Mouse (Mus musculus) erythroblast, embryonic 14.5 days (primary cell): Measurements from ENCODE around the gene Cdc26. TPM values are rescaled to one million over a fixed set of nuclear protein-coding genes. Genes with fewer than 3 reads are reported as not detected.

Experiments
- H3K27me3 ChIP-seq: 2 replicates; pipeline ENCODE4 v1.6.1; 2012; ENCODE audit warnings: inconsistent platforms; ENCODE audit not compliant: control insufficient read depth
- H3K36me3 ChIP-seq: 2 replicates; pipeline ENCODE4 v1.6.1; 2012; ENCODE audit warnings: mild to moderate bottlenecking, inconsistent platforms; ENCODE audit not compliant: control insufficient read depth
- H3K4me1 ChIP-seq: 2 replicates; pipeline ENCODE4 v1.6.1; 2012; ENCODE audit warnings: inconsistent platforms; ENCODE audit not compliant: control insufficient read depth
- H3K4me3 ChIP-seq: replicated peaks from 2 replicates; pipeline ENCODE3; 2012; ENCODE audit warnings: moderate library complexity, mild to moderate bottlenecking, inconsistent platforms
- H3K9me3 ChIP-seq: 2 replicates; pipeline ENCODE4 v1.6.1; 2012; ENCODE audit warnings: low read length, inconsistent platforms, mixed read lengths; ENCODE audit not compliant: control insufficient read depth
- GATA1 ChIP-seq: IDR thresholded peaks from 2 replicates; pipeline ENCODE4 v1.6.1; 2012; ENCODE audit warnings: low read length, inconsistent platforms, mixed read lengths
- TAL1 ChIP-seq: IDR thresholded peaks from 3 replicates; pipeline ENCODE4 v1.6.1; 2012; ENCODE audit warnings: low read length, inconsistent platforms, mixed read lengths
- polyA plus RNA-seq: library from polyadenylated mRNA; stranded (reverse); fragments of >175 nt; gene quantifications from 2 replicates; pipeline ENCODE4 v1.2.3, GENCODE M21; 2012

The Cdc26 gene
- polyA plus RNA-seq, 1 experiment = 1.4 TPM

- Histone ChIP-seq H3K4me1 (peaks cover 43% of the 10 kb centered on the region), H3K27me3 (0 out of 2 replicates have a peak, but pooled peaks cover 2% of the 10 kb centered on the region), H3K36me3 (peaks cover 3% of the 10 kb centered on the region; the same call in 1 of the 2 replicates), H3K4me3 (no peak overlapping the region), H3K9me3 (no peaks in the 10 kb centered on the region)
- TF ChIP-seq GATA1 = no peak
These were observed 23.1 kb upstream of the Cdc26 start for GRCm38 (mm10) chr4:62431522-62431921.

- Histone ChIP-seq H3K27me3 (0 out of 2 replicates have a peak, but pooled peaks cover 2% of the 10 kb centered on the region), H3K36me3 (peaks cover 10% of the 10 kb centered on the region), H3K4me3 (no peak overlapping the region), H3K4me1 (peaks cover 43% of the 10 kb centered on the region), H3K9me3 (no peaks in the 10 kb centered on the region)
- TF ChIP-seq GATA1 = no peak
- no peak for TF ChIP-seq TAL1
These were observed 22.2 kb upstream of the Cdc26 start for GRCm38 (mm10) chr4:62430678-62431077.

- Histone ChIP-seq H3K27me3 (0 out of 2 replicates have a peak, but pooled peaks cover 2% of the 10 kb centered on the region), H3K36me3 (peaks cover 21% of the 10 kb centered on the region), H3K4me1 (peaks cover 43% of the 10 kb centered on the region), H3K9me3 (no peaks in the 10 kb centered on the region), H3K4me3 (no peak overlapping the region)
- TF ChIP-seq GATA1 (no peak), TAL1 (no peak)
These were observed 21.2 kb upstream of the Cdc26 start for GRCm38 (mm10) chr4:62429616-62430015.

GRCm38 (mm10) chr4:62427978-62428758 is 19.7 kb upstream of the Cdc26 start:
- H3K36me3 ChIP-seq = peaks cover 35% of the 10 kb centered on the region
- H3K4me3 ChIP-seq = no peak overlapping the region
- no peaks in the 10 kb centered on the region for H3K9me3 ChIP-seq
- 0 out of 2 replicates have a peak, but pooled peaks cover 2% of the 10 kb centered on the region for H3K27me3 ChIP-seq
- TF ChIP-seq TAL1 (no peak), GATA1 (no peak)
- H3K4me1 ChIP-seq = peaks cover 41% of the 10 kb centered on the region

GRCm38 (mm10) chr4:62425891-62426290 is 17.4 kb upstream of the Cdc26 start:
- Histone ChIP-seq H3K4me1 (peaks cover 24% of the 10 kb centered on the region), H3K9me3 (no peaks in the 10 kb centered on the region), H3K36me3 (peaks cover 58% of the 10 kb centered on the region), H3K4me3 (no peak overlapping the region), H3K27me3 (0 out of 2 replicates have a peak, but pooled peaks cover 2% of the 10 kb centered on the region)
- TF ChIP-seq GATA1 (no peak), TAL1 (no peak)

GRCm38 (mm10) chr4:62419091-62419490 is 10.6 kb upstream of the Cdc26 start:
- TF ChIP-seq GATA1 (no peak), TAL1 (no peak)
- Histone ChIP-seq H3K4me3 (no peak overlapping the region), H3K36me3 (peaks cover 100% of the 10 kb centered on the region), H3K4me1 (peaks cover 3% of the 10 kb centered on the region), H3K27me3 (no peaks in the 10 kb centered on the region), H3K9me3 (no peaks in the 10 kb centered on the region)

GRCm38 (mm10) chr4:62418448-62418847 is 10.0 kb upstream of the Cdc26 start:
- H3K27me3 ChIP-seq = no peaks in the 10 kb centered on the region
- TF ChIP-seq GATA1 (no peak), TAL1 (no peak)
- peaks cover 100% of the 10 kb centered on the region for H3K36me3 ChIP-seq
- peaks cover 3% of the 10 kb centered on the region for H3K4me1 ChIP-seq
- no peaks in the 10 kb centered on the region for H3K9me3 ChIP-seq
- H3K4me3 ChIP-seq = no peak overlapping the region

- TF ChIP-seq TAL1 = no peak
- no peak for TF ChIP-seq GATA1
- H3K36me3 ChIP-seq = peaks cover 65% of the 10 kb centered on the region
- H3K4me3 ChIP-seq = no peak overlapping the region
These were observed 3.2 kb upstream of the Cdc26 start for GRCm38 (mm10) chr4:62411606-62412005.

GRCm38 (mm10) chr4:62410325-62410724 is 1.9 kb upstream of the Cdc26 start:
- H3K4me3 ChIP-seq = peak overlapping the region; percentile 82
- no peaks in the 10 kb centered on the region for H3K27me3 ChIP-seq
- H3K4me1 ChIP-seq = peaks cover 41% of the 10 kb centered on the region
- no peak for TF ChIP-seq GATA1
- H3K36me3 ChIP-seq = peaks cover 62% of the 10 kb centered on the region
- H3K9me3 ChIP-seq = no peaks in the 10 kb centered on the region

More at GRCm38 (mm10) chr4:62411606-62412005, 3.2 kb upstream of the Cdc26 start:
- Histone ChIP-seq H3K27me3 (no peaks in the 10 kb centered on the region), H3K9me3 (no peaks in the 10 kb centered on the region), H3K4me1 (peaks cover 32% of the 10 kb centered on the region)

GRCm38 (mm10) chr4:62409615-62410014 is 1.2 kb upstream of the Cdc26 start:
- Histone ChIP-seq H3K4me3 (peak overlapping the region; percentile 82), H3K9me3 (no peaks in the 10 kb centered on the region), H3K4me1 (peaks cover 45% of the 10 kb centered on the region), H3K36me3 (peaks cover 61% of the 10 kb centered on the region), H3K27me3 (no peaks in the 10 kb centered on the region)
- TF ChIP-seq GATA1 (no peak), TAL1 (no peak)
